Mouse (Mus musculus): ENCODE results near the gene Stk32b.

Gene Stk32b
- long read RNA-seq, experiment 1, partial matches to known transcripts: 0 of 1 reads
- long read RNA-seq, experiment 1, other reads (novel, unspliced or antisense): 1 of 1 reads
- long read RNA-seq, experiment 2: 0 reads

GRCm38 (mm10) chr5:37716505-37717372 is at the start of gene Stk32b:
Gene Stk32b, minus strand, starts transcription at chr5:37717171.
- intact Hi-C loops (cut with DNase I): loop anchor here (5.0 kb wide), 1 partner anchor 419 kb away; no protein-coding TSS in a partner anchor

- intact Hi-C loops (cut with DNase I): no loop called here
Measured at GRCm38 (mm10) chr5:37765851-37766250, 48.9 kb upstream of the Stk32b start.

GRCm38 (mm10) chr5:37762046-37762445 is 45.1 kb upstream of the Stk32b start:
- intact Hi-C loops (cut with DNase I): no loop called here

- intact Hi-C loops (cut with DNase I): loop anchor here (5.0 kb wide), 1 partner anchor 456 kb away; no protein-coding TSS in a partner anchor
Measured at GRCm38 (mm10) chr5:37753366-37753765, 36.4 kb upstream of the Stk32b start.

GRCm38 (mm10) chr5:37752027-37752967 is 35.3 kb upstream of the Stk32b start:
- intact Hi-C loops (cut with DNase I): loop anchor here (5.0 kb wide), 1 partner anchor 455 kb away; no protein-coding TSS in a partner anchor

GRCm38 (mm10) chr5:37743889-37744707 is 27.1 kb upstream of the Stk32b start:
- intact Hi-C loops (cut with DNase I): no loop called here

- intact Hi-C loops (cut with DNase I): no loop called here
Measured at GRCm38 (mm10) chr5:37736213-37736612, 19.2 kb upstream of the Stk32b start.

GRCm38 (mm10) chr5:37735224-37735623 is 18.3 kb upstream of the Stk32b start, which contains the start of gene Cytl1:
Gene Cytl1, plus strand, starts transcription at chr5:37735519.
- intact Hi-C loops (cut with DNase I): no loop called here

- intact Hi-C loops (cut with DNase I): no loop called here
Measured at GRCm38 (mm10) chr5:37730781-37731180, 13.8 kb upstream of the Stk32b start.

GRCm38 (mm10) chr5:37725220-37725886 is 8.4 kb upstream of the Stk32b start:
- intact Hi-C loops (cut with DNase I): no loop called here

- intact Hi-C loops (cut with DNase I): no loop called here
Measured at GRCm38 (mm10) chr5:37720670-37721069, 3.7 kb upstream of the Stk32b start.

GRCm38 (mm10) chr5:37717384-37717963 is 503 bp upstream of the Stk32b start:
- intact Hi-C loops (cut with DNase I): loop anchor here (5.0 kb wide), 1 partner anchor 420 kb away; no protein-coding TSS in a partner anchor

GRCm38 (mm10) chr5:37709257-37709904 is 7.6 kb downstream of the Stk32b start:
- intact Hi-C loops (cut with DNase I): no loop called here

GRCm38 (mm10) chr5:37708124-37708523 is 8.8 kb downstream of the Stk32b start:
- intact Hi-C loops (cut with DNase I): no loop called here

- intact Hi-C loops (cut with DNase I): no loop called here
Measured at GRCm38 (mm10) chr5:37704962-37705361, 12.0 kb downstream of the Stk32b start.

GRCm38 (mm10) chr5:37699757-37700156 is 17.2 kb downstream of the Stk32b start:
- intact Hi-C loops (cut with DNase I): no loop called here

- intact Hi-C loops (cut with DNase I): no loop called here
Measured at GRCm38 (mm10) chr5:37697286-37697685, 19.7 kb downstream of the Stk32b start.

- intact Hi-C loops (cut with DNase I): no loop called here
Measured at GRCm38 (mm10) chr5:37695773-37696172, 21.2 kb downstream of the Stk32b start.

GRCm38 (mm10) chr5:37692759-37693158 is 24.2 kb downstream of the Stk32b start:
- intact Hi-C loops (cut with DNase I): no loop called here

Data from adrenal gland (tissue).